Comparison of ENCODE assay signal across 8 mouse cellular contexts in genomic region chr2:26525355-26526018, GRCm38 (mm10). TPM values are rescaled to one million over a fixed set of nuclear protein-coding genes. Genes with fewer than 3 reads are reported as not detected.
A peak's percentile ranks its signal among the peaks of the same experiment; 100 is the strongest.
DNase-seq lines count a peak whose midpoint lies in the region; ATAC-seq lines count a peak whose summit lies in the region.

No protein-coding gene starts in this region.

- no peak overlapping the region; the same call in 1 of the 2 replicates for H3K4me2 ChIP-seq in intestine, embryonic 15.5 days (replicated peaks)
- H3K4me2 ChIP-seq in liver, embryonic 13.5 days, result no peak overlapping the region
- no peak overlapping the region for H3K4me2 ChIP-seq in stomach, embryonic 14.5 days (replicated peaks; ENCODE audit: low read depth, low read length)

- no peak overlapping the region for H3K4me3 ChIP-seq in intestine, embryonic 15.5 days (replicated peaks)
- no peak overlapping the region for H3K4me3 ChIP-seq in liver, embryonic 13.5 days (replicated peaks)
- no peak overlapping the region for H3K4me3 ChIP-seq in stomach, embryonic 14.5 days (ENCODE audit: low read depth, low read length)

- WGBS in intestine, embryonic 15.5 days, result 23% methylated on average over 9 of the region's 9 CpGs
- WGBS in liver, embryonic 13.5 days (ENCODE audit: insufficient replicate concordance), result 23% methylated on average over 9 of the region's 9 CpGs
- 18% methylated on average over 9 of the region's 9 CpGs for WGBS in stomach, embryonic 14.5 days

- ATAC-seq in intestine, embryonic 15.5 days, result peak; percentile 93
- peak; percentile 39; the same call in 1 of the 2 replicates for ATAC-seq in liver, embryonic 13.5 days (ENCODE audit: low read depth)
- ATAC-seq in stomach, embryonic 14.5 days (ENCODE audit: insufficient number of reproducible peaks, insufficient read depth, low FRiP score, low read depth), result peak; percentile 88; the same call in 1 of the 2 replicates

- DNase-seq in urinary bladder, postnatal 14 days (ENCODE audit: low spot score), result peak; percentile 70
- no peak for DNase-seq in urinary bladder, postnatal 10 days (ENCODE audit: low spot score)
- DNase-seq in gastrocnemius, postnatal 10 days, result peak; percentile 59
- DNase-seq in liver, embryonic 13.5 days, result no peak
- no peak for DNase-seq in cerebellum, adult 9-10 months
- DNase-seq in cerebellum, postnatal 14 days, result no peak

- no peaks in the 10 kb centered on the region for H3K27me3 ChIP-seq in intestine, embryonic 15.5 days (replicated peaks)
- no peaks in the 10 kb centered on the region for H3K27me3 ChIP-seq in liver, embryonic 13.5 days
- H3K27me3 ChIP-seq in stomach, embryonic 14.5 days (ENCODE audit: control insufficient read depth, insufficient read depth, low read length), result no peaks in the 10 kb centered on the region

- H3K9me3 ChIP-seq in intestine, embryonic 15.5 days, result no peaks in the 10 kb centered on the region
- no peaks in the 10 kb centered on the region for H3K9me3 ChIP-seq in liver, embryonic 13.5 days (replicated peaks)
- H3K9me3 ChIP-seq in stomach, embryonic 14.5 days (ENCODE audit: control insufficient read depth, low read depth, low read length), result no peaks in the 10 kb centered on the region

- no peak overlapping the region for H3K9ac ChIP-seq in intestine, embryonic 15.5 days
- H3K9ac ChIP-seq in liver, embryonic 13.5 days, result no peak overlapping the region
- no peak overlapping the region for H3K9ac ChIP-seq in stomach, embryonic 14.5 days (replicated peaks; ENCODE audit: low read depth, low read length)

- H3K4me1 ChIP-seq in intestine, embryonic 15.5 days (replicated peaks), result peaks cover 21% of the 10 kb centered on the region
- peaks cover 12% of the 10 kb centered on the region for H3K4me1 ChIP-seq in liver, embryonic 13.5 days (replicated peaks)
- H3K4me1 ChIP-seq in stomach, embryonic 14.5 days (ENCODE audit: control insufficient read depth, insufficient read depth, low read length), result peaks cover 24% of the 10 kb centered on the region

- H3K27ac ChIP-seq in intestine, embryonic 15.5 days, result peak overlapping the region; percentile 83
- H3K27ac ChIP-seq in liver, embryonic 13.5 days, result peak overlapping the region; percentile 39; the same call in 1 of the 2 replicates
- H3K27ac ChIP-seq in stomach, embryonic 14.5 days (ENCODE audit: low read length), result peak overlapping the region; percentile 75

- no peaks in the 10 kb centered on the region for H3K36me3 ChIP-seq in intestine, embryonic 15.5 days
- no peaks in the 10 kb centered on the region for H3K36me3 ChIP-seq in liver, embryonic 13.5 days
- no peaks in the 10 kb centered on the region for H3K36me3 ChIP-seq in stomach, embryonic 14.5 days (ENCODE audit: control insufficient read depth, insufficient read depth, low read length)

RNA-seq across cellular contexts. Expression of gene Notch1, which starts 9.0 kb away (rescaled TPM):
- 10 to 100 TPM; 22.5 to 33.5 TPM for total RNA-seq in gastrocnemius, postnatal 10 days (2021)
- polyA plus RNA-seq in intestine, embryonic 15.5 days (2015; fragmentation: Nextera tagmentation; extraction: Ambion mirVana), result 11.3 and 12.2 TPM in 2 replicates
- polyA plus RNA-seq in liver, embryonic 13.5 days (2015; fragmentation: Nextera tagmentation; extraction: Ambion mirVana), result 1.5 and 1.6 TPM in 2 replicates
- 29.5 and 31.7 TPM in 2 replicates for polyA plus RNA-seq in stomach, embryonic 14.5 days (2014; fragmentation: Nextera tagmentation; extraction: Ambion mirVana)

RNA-seq across cellular contexts. Expression of gene Egfl7, which starts 54.3 kb away (rescaled TPM):
- total RNA-seq in gastrocnemius, postnatal 10 days (2021), result 100 to 1,000 TPM; 104 to 147 TPM
- 113 and 124 TPM in 2 replicates for polyA plus RNA-seq in intestine, embryonic 15.5 days (2015; fragmentation: Nextera tagmentation; extraction: Ambion mirVana)
- polyA plus RNA-seq in liver, embryonic 13.5 days (2015; fragmentation: Nextera tagmentation; extraction: Ambion mirVana), result 69.4 and 79.4 TPM in 2 replicates
- 113 and 120 TPM in 2 replicates for polyA plus RNA-seq in stomach, embryonic 14.5 days (2014; fragmentation: Nextera tagmentation; extraction: Ambion mirVana)

Comparison
In these comparisons a context has a peak if more than half of its experiments do, and no peak if none do; other contexts are left out.
1. DNase-seq: peak in urinary bladder, postnatal 14 days (single experiment) and gastrocnemius, postnatal 10 days (single experiment); none in urinary bladder, postnatal 10 days (single experiment), liver, embryonic 13.5 days (single experiment), cerebellum, adult 9-10 months (single experiment) and cerebellum, postnatal 14 days (0 of 2).
2. ATAC-seq: peak in every context shown above with its lines; median percentile 93 in intestine, embryonic 15.5 days; 88 in stomach, embryonic 14.5 days; 39 in liver, embryonic 13.5 days.
3. Peak in every context shown above with its lines, with median percentiles within 50 percentile points of each other: H3K27ac ChIP-seq.